Mouse (Mus musculus) CD4-positive helper T cell, adult 2 months (primary cell): ENCODE data around the gene Sbk2.
"Not testable (repeated sequence)": the region's sequence is repeated elsewhere in the genome, so short reads cannot be mapped to it uniquely, and the experiment has no call there.

Experiments
- DNase-seq: peaks from one replicate; pipeline ENCODE4 v3.0.0-alpha.2; 2012; ENCODE audit warnings: low read depth, missing footprints, low spot score

The Sbk2 gene

DNA sequence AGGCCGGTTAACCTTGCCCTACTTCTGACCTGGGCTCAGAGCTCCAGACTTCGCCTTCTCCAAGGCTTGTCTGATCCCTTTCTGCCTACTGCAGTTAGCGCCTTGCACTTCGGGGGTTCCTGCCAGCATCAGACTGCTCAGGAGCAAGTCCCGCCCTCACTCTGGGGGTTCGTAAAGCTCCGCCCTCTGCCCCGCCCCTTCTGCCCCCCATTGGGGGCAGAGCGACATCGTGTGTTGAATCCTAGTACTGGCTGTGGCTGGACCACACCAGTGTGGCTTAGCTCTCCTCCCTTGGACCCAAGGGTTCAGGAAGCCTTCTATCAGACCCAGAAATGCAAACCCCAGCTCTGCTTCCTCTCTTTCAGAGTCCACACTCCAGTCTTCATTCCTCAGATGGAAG, at the start of gene Sbk2:
TSS of gene Sbk2 (minus strand) at position 135 of the 400 bp plus-strand sequence.
- peak; percentile 82 for DNase-seq

DNA sequence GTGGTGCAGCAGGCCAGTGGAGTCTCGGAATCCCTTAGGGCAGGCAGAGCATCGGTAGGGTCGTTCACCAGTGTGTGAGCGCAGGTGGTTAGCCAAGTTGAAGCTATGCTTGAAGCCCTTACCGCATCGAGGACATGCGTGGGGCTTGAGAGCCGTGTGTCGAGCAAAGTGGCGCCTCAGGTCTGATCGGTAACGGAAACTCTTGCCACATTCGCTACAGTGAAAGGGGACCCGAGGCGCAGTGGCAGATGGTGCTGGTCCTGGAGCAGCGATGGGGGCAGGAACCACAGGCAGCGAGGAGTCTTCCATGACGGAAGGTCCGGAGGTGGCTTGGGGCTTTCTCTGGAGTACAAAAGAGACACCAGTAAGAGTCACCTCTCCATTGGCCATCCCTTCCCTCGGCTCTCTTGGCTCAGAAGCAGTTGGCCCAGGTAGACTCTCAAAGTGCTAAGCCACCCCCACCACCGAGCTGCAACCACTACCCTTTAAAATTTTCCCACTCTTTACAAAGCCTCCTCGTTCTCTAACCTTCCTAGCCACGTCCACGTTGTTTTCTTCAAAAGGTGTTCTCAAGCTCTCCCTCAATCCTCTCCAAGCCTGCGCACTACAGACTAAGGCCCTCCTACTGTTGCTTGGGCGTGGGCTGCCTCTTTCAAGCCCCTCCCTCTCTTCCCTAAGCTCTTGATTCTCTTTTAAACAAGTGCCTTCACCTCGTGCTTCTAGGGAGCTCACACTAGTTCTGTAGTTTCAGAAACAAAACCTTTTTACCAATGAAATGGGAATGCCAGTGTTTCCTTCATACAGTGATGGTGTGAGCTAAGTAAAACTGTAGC, 48.7 kb upstream of the Sbk2 start:
- DNase-seq, result no peak

DNA sequence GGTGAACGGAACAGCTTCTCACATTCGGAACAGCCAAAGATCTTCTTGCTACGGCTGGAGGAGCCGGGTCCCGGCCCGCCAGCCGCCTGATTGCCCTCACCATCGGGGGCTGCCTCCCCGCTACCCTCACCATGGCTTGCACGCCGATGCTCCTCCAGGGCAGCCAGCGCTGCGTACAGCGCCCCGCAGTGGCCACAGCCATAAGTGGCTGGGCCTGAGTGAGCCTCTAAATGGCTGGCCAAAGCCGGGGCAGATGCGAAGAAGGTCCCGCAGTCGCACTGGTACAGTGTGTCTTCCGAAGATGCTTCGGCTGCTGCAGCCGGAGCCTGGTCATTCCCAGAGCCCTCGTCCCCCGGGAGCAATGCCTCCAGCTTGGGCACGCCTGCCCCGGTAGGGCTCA, 44.0 kb upstream of the Sbk2 start:
- DNase-seq, result no peak

DNA sequence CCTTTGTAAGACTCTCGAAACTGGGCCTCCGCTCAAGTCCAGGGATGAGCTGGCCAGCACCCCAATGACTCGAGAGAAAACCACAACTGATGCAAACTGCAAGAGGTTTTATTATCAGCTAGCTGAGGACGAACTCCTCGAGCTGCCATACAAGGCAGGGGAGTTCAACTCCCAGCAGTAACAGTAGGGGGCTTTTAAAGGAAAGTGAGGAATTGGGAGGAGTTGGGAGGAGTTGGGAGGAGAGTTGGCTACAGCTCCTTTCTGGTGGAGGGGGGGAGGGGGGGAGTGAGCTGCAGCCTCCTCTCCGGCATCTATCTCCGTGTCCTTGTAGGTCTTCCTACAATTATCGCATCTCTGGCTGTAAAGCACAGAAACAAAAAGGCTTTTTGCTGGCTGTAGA, 38.7 kb upstream of the Sbk2 start:
- not testable (repeated sequence) for DNase-seq

DNA sequence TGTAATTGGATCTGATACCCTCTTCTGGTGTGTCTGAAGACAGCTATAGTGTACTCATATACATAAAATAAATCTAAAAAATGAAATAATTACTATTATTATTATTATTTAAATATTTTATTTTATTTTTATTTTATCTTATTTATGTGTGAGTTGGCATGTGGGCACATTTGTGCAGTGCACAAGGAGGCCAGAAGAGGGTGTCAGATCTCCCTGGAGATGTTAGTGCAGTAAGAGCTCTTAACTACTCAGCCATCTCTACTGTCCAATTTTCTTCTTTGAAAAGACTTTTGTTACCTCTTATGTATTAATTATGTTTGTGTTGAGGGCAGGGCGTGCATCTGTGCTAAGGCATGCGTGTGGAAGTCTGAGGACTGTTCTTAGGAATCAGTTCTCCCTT, 35.7 kb upstream of the Sbk2 start:
- DNase-seq, result peak; percentile 54

DNA sequence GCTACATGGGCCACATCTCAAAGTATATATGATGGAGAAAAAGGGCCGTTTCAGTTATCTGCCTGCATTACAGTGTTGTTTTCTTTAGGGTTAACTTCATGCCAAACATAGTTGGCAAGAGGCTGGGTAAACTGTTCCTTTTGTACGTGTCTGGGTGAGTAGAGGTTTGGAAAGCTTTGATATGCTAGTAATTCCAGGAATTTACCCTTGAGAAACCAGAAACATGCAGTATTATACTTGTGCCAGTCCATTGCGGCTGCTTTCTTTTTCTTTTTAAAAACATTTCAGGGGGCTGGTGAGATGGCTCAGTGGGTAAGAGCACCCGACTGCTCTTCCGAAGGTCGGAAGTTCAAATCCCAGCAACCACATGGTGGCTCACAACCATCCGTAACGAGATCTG, 32.7 kb upstream of the Sbk2 start:
- no peak for DNase-seq

DNA sequence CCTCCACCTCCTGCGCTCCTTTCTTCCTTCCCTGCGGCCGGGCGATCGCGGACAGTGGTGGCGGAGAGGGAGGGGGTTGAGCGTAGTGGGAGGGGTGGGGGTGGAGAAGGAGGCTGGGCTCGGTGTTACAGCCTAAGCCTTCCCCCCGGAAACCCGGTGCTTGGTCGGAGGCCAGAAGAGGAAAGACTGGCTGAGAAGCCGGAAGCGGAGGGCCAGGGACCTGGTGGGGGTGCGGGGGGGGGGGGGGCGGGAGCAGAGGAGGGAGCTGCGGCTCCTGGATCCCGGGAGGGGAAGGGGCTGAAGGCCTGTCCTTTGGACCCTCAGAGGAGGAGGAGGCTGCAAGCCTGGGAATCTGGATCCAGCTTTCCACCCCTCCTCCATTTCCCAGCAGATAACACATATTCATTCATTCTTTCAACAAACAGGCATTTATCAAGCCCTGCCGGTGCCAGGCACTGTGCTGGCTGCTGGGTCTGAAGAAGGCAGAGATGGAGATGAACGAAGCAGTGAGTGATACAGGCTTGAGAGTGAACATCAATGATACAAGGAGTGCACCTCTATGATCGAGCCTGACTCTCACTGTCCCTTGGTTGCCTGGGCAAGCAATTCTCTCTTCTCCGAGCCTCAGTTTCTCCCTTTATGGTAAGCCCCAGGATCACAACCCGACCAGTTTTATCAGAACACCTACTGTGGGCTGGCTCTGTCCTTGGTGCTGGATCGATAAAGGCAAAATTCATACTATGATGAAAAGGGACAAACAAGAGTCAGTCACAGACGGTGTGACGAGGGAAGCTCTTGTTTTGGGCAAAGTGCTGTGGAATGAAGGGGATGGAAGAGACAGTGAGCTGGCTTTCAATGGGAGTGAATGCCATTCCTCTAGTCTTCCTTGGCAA, 32.0 kb upstream of the Sbk2 start, which contains the start of gene Zfp579:
TSS of gene Zfp579 (minus strand) at position 156 of the 893 bp plus-strand sequence.
- DNase-seq, result peak; percentile 83

DNA sequence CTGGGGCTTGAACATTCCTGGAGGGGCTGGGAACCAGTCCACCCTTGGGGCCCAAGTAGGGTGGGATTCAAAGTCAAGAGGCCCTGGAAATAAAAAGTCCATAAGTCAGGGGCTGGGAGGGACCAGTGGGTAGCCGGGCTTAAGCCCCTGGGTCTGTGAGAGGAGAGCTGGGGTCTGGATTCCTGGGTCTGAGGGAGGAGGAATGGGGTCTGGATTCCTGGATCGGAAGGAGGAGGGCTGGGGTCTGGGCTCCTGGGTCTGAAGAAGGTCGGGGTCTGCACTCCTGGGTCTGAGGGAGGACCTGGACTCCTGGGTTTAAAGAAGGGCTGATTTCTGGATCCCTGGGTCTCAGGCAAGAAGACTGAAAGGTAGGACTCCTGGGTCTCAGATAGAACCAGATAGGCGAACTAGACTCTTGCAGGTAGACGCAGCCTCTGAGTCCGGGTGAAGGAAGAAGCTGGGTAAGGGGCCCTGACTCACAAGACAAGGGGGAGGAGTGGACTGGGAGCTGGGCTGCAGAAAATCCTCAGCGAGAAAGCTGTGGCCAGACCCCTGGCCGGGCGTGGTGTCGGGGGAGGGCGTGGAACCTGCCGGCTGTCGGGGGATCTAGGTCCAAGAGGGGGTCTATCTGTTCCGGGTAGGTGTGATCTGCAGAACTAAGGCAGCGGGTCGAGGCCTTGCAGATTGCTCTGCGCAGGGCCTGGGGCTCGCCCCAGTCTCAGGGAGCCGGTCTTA, 31.2 kb upstream of the Sbk2 start:
- DNase-seq, result no peak

DNA sequence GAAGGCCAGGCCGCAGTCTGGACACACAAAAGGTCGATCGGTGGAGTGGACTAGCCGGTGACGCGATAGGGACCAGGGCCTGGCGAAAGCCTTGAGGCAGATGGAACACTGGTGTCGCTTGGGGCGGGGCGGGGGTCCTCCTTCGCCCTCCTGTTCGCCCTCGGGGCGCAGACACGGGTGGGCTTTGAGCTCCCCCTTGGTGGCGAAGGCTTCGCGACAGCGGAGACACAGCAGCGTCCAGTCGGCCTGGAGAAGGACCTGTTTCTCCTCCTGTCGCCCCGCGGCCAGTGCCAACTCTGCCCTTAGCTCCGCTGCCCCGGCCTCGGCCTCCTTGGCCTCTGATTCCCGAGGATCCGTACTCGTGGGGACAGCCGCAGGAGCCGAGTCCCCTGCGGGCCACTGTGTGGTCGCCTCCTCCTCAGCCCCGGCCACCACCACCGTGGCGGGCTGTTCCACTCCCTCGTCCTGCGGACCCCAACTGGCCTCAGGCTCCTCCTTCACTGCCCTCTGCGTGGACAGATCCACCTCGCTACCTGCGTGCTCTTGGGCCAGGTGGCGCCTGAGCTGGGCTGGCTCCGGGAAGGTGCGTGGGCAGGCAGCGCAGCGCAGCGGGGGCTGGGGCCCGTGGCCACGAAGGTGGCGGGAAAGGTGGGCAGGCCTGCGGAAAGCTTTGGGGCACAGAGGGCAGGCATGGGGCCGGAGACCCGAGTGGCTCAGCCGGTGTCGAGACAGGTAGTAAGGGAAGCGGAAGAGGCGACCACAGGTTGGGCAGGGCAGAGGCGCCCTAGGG, 30.0 kb upstream of the Sbk2 start:
- DNase-seq, result no peak

DNA sequence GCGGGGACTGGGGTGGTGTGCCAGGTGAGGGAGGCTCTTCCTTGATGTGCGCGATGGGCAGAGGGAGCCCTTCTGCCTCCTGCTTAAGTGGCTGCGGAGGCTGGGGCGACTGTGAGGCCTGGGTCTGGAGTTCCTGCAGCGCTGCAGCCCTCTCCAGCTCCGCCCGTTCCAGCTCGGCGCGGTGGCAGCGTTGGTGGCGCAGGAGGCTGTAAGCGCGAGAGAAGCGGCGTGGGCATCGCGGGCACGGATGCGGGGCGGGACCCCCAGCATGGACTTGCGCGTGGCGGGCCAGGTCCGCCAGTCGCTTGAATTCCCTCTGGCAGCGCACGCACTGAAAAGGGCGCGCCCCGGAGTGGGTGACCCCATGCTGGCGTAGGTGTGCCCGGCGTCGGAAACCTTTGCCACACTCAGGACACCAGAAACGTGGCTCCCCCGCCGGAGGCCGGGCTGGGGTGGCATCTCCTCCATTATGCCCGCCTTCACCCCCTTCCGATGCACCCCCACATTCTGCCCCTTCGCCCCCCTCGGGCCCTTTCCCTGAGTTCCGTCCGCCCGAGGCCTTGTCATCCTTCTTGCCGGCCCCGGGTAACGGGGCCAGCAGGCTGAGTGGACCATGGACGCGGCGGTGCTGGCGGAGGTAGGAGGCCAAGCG, 29.3 kb upstream of the Sbk2 start:
- DNase-seq, result no peak

DNA sequence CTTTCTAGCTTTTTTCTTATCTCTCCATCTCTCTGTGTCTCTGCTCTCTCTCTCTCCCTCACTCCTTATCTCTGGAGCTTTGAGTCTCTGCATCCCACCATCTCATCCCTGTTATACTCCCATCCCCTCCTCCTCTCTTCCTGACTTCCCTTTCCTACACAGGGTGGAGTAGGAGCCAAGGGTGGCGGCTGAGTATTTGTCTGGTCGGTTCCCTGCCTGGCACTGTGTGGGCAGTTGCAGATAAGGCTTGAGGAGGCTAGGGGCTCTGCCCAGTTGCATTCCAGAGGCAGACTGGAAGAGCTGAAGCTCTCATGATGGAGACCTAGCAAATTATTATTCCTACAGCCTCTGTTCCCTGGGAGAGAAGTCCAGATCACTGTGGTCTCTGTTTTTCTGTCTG, 24.0 kb upstream of the Sbk2 start:
- DNase-seq, result no peak

DNA sequence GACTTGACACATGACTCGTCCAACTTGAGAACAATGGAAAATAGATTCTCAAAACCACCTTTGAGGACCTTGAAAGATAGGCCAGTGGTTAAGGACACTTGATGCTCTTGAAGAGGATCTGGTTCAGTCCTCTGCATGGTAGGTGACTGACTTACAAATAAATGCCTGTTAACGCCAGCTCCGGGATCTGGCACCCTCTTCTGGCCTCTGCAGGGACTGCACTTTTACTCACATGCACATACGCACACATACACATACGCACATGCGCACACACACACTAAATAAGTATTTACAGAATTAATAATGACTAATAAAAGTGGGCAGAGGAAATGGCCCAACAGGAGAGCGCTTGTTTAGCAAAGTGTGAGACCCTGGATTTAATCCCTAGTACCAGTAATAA, 12.6 kb upstream of the Sbk2 start:
- DNase-seq, result no peak

DNA sequence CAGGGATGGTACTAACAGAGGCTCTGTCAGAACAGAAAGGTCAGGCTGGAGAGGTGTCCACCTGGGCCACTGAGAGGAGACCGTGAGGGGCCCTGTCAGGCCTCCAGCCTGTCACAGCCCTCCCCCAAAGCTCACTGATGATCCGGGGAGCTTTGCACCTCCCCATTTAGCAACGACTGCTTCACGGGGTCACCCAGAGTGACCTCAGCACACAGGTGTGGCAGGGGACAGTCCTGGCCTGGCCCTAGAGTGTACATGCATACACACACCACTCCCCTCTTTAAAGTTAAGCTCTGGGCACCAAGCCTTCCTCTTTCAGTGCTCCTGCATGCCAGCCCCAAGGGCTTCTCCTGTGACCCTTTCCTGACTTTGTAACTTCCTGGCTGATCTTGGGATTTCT, 11.2 kb upstream of the Sbk2 start:
- no peak for DNase-seq

DNA sequence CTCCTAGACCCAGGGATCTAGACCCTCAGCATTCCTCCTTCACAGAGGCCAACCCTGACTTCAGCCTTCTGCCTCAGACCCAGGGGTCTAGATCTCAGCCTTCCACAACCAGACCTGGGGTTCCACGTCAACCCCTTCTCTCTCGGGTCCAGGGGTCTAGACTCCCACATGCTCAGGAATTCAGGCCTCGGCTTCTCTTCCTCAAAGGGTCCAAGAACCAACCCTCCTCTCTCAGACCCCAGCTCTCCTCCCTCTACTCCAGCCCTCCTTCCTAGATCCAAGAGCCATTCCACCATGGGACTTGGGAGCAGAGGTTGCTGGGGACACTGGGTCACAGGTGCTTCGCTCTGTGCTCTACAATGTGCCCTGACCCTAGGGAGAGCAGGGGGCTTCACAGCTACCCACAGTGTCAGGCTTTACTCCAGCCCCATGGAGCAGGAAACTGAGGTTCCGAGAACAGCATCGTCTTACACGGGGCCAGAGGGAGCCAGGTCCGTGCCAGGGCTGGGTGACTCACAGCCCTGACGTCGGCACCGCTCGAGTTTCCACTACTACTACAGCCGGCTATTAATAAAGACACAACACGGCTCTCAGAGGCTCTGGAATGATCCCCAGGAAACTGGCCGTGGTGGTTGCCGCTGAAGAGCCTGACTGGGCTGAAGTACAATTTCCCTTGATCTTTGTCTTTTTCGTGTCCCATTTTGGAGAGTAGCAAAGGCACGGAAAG, 8.3 kb upstream of the Sbk2 start:
- DNase-seq, result peak; percentile 10

DNA sequence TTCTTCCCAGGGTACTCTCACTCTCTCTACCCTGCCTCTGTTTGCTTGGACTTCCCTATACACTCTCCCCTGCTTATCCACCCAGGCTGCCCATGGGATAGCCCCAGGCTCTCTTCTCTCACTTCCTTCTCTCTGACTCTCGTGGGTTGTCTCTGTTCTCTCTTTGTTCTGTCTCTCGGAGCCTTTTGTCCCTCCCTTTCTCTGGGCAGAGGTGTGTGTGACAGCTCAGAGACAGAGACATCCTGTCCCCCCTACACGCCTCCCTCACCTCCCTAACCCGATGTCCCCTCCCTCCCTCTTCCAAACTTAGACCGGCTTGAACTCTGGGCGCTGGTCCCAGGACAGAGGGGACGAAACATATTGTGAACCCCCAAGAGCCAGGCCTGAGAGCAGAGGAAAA, 7.5 kb upstream of the Sbk2 start:
- no peak for DNase-seq

DNA sequence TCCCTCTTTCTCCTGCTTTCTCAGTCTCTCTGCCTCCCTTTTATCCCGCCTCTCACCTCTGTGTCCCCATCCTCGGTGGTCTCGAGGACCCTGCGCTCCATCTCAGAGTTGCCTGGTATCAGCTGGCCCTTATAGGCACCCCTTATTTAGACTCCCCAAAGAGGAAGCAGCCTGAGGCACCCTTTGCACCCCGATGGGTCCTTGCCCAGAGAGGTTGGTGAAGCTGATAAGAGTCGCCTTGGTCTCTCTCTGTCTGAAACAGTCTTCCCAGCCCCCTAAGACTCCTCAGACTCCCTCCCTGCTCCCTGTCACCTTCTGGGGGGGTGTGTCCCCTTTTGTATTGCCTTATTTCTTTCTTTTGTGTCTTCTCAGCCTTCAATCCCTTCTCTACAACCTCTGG, 6.9 kb upstream of the Sbk2 start, which contains the start of gene Sbk3:
TSS of gene Sbk3 (minus strand) at position 101 of the 400 bp plus-strand sequence.
- DNase-seq, result no peak

DNA sequence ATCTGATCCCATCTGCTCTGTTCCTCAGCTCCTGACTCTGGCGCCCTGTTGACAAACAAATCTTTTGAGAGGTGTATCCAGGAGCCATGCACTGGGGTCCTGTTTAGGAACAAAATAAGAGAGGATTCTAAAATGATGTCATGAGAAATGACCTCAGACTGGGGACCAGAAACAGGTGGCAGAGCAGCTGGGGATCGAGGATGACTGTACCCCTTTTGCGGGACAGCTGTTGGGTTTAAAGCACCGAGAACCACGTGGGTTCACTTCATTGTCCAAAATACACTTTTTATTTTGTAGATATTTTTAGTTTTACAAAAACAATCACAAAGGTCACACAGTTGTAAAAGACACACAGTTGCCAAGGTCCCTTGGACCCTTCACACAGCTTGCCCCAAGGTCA, 782 bp upstream of the Sbk2 start:
- no peak for DNase-seq

DNA sequence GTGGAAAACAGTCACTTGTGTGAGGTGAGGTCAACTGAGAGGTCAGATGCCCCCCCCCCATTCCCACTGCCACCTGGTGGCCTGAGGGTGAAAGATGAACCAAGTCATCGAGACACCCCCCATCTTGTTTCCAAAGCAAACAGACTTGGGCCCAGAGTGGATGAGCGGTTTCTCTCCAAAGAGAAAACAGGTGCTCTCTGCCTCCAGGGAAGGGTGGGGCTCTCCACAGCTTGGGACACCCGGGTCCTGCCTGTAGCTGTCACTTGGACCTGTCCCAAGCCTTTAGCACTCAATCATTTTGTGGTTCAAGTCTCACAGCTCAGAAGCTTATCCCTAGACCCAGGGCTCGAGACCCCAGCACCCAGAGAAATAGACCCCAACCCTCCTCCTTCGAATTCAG, 679 bp downstream of the Sbk2 start:
- DNase-seq, result no peak

DNA sequence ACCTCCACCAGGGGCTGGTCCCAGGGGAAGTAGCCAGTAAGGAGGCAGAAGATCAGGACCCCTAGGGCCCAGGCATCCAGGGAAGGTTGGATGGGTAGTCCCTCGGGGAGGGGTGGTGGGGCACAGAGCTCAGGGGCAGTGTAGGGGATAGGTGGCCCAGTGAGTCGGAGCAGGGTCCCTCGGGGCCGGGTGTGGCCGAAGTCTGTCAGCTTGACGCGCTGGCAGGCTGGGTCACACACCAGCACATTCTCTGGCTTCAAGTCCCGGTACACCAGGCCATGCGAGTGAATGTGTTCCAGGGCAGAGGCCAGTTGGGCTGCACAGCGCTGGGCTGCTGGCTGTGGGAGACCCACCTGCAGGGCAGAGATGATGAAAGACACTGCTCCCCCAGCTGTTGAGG, 6.8 kb downstream of the Sbk2 start:
- DNase-seq, result no peak
